In genomic region chr10:92161501-92161900, GRCm38 (mm10) we compare ENCODE assay signal across 9 mouse cellular contexts.
DNase-seq lines count a peak whose midpoint lies in the region; ATAC-seq and TF ChIP-seq lines count a peak whose summit lies in the region.
"Had no signal": no experiment of that assay in that cellular context is flagged by ENCODE, and none has a peak within 500 bp of the region (broad histone marks: within the 10 kb centered on the region; RNA-seq: fewer than 3 reads in every experiment).

No protein-coding gene starts in this region.

- H3K9ac ChIP-seq in heart, embryonic 12.5 days = no peak overlapping the region
- peak overlapping the region; percentile 79 for H3K9ac ChIP-seq in neural tube, embryonic 13.5 days
- H3K9ac ChIP-seq in stomach, postnatal 0 days (ENCODE audit: low read length) = no peak overlapping the region

- no peaks in the 10 kb centered on the region for H3K36me3 ChIP-seq in heart, embryonic 12.5 days
- no peaks in the 10 kb centered on the region for H3K36me3 ChIP-seq in limb, embryonic 10.5 days
- peaks cover 13% of the 10 kb centered on the region for H3K36me3 ChIP-seq in neural tube, embryonic 13.5 days
- no peaks in the 10 kb centered on the region for H3K36me3 ChIP-seq in stomach, postnatal 0 days (ENCODE audit: control insufficient read depth, insufficient read depth, low read length)

- intact Hi-C loops in heart, postnatal 36 days (cut with DNase I) = no loop called here
- intact Hi-C loops in gastrocnemius, adult 2 months (cut with DNase I) = no loop called here

- H3K27ac ChIP-seq in heart, embryonic 12.5 days (ENCODE audit: poor library complexity, severe bottlenecking) = no peak overlapping the region
- H3K27ac ChIP-seq in embryonic fibroblast, embryonic 13.5 days (ENCODE audit: insufficient read depth, low read length) = no peak overlapping the region
- no peak overlapping the region for H3K27ac ChIP-seq in limb, embryonic 10.5 days
- H3K27ac ChIP-seq in neural tube, embryonic 13.5 days (replicated peaks) = peak overlapping the region; percentile 83
- H3K27ac ChIP-seq in stomach, postnatal 0 days (replicated peaks) = no peak overlapping the region
- no peak overlapping the region for H3K27ac ChIP-seq in gastrocnemius, adult 2 months

- H3K9me3 ChIP-seq in heart, embryonic 12.5 days (replicated peaks) = no peaks in the 10 kb centered on the region
- H3K9me3 ChIP-seq in limb, embryonic 10.5 days (replicated peaks) = no peaks in the 10 kb centered on the region
- no peaks in the 10 kb centered on the region for H3K9me3 ChIP-seq in neural tube, embryonic 13.5 days
- no peaks in the 10 kb centered on the region for H3K9me3 ChIP-seq in stomach, postnatal 0 days (ENCODE audit: control insufficient read depth, low read length)

- H3K4me2 ChIP-seq in heart, embryonic 12.5 days = peak overlapping the region; percentile 34
- H3K4me2 ChIP-seq in neural tube, embryonic 13.5 days = peak overlapping the region; percentile 55
- no peak overlapping the region for H3K4me2 ChIP-seq in stomach, postnatal 0 days (replicated peaks; ENCODE audit: low read depth)

- 0 out of 2 replicates have a peak, but pooled peaks cover 7% of the 10 kb centered on the region for H3K4me1 ChIP-seq in heart, embryonic 12.5 days (replicated peaks)
- peaks cover 8% of the 10 kb centered on the region; the same call in 1 of the 2 replicates for H3K4me1 ChIP-seq in embryonic fibroblast, embryonic 13.5 days (ENCODE audit: control insufficient read depth, insufficient read depth, low read length)
- H3K4me1 ChIP-seq in limb, embryonic 10.5 days = peaks cover 14% of the 10 kb centered on the region
- H3K4me1 ChIP-seq in neural tube, embryonic 13.5 days (replicated peaks) = peaks cover 39% of the 10 kb centered on the region
- no peaks in the 10 kb centered on the region for H3K4me1 ChIP-seq in stomach, postnatal 0 days (replicated peaks; ENCODE audit: control insufficient read depth, insufficient read depth)

- TF ChIP-seq EP300 in stomach, postnatal 0 days (optimal IDR thresholded peaks at IDR 0.05) = no peak

- ATAC-seq in heart, embryonic 12.5 days (ENCODE audit: insufficient number of reproducible peaks, low FRiP score) = no peak
- no peak for ATAC-seq in neural tube, embryonic 13.5 days (ENCODE audit: low read depth)
- ATAC-seq in stomach, postnatal 0 days (ENCODE audit: low FRiP score, low TSS enrichment) = no peak

- H3K27me3 ChIP-seq in heart, embryonic 12.5 days (replicated peaks) = peaks cover 11% of the 10 kb centered on the region
- H3K27me3 ChIP-seq in limb, embryonic 10.5 days (ENCODE audit: low read depth, poor library complexity, severe bottlenecking) = peaks cover 39% of the 10 kb centered on the region
- no peaks in the 10 kb centered on the region for H3K27me3 ChIP-seq in neural tube, embryonic 13.5 days
- no peaks in the 10 kb centered on the region for H3K27me3 ChIP-seq in stomach, postnatal 0 days (ENCODE audit: control insufficient read depth, insufficient read depth, low read length)

- 21% methylated on average over 9 of the region's 9 CpGs for WGBS in heart, embryonic 12.5 days
- WGBS in limb, embryonic 10.5 days = 5% methylated on average over 9 of the region's 9 CpGs
- WGBS in neural tube, embryonic 13.5 days = 3% methylated on average over 9 of the region's 9 CpGs
- WGBS in stomach, postnatal 0 days = 20% methylated on average over 9 of the region's 9 CpGs

- no peak for TF ChIP-seq CTCF in embryonic fibroblast, embryonic 13.5 days (IDR thresholded peaks at IDR 0.05; ENCODE audit: borderline replicate concordance, insufficient read depth, low read length)
- no peak for TF ChIP-seq CTCF in stomach, postnatal 0 days (IDR thresholded peaks at IDR 0.05; ENCODE audit: low read depth)
- TF ChIP-seq CTCF in gastrocnemius, adult 2 months (IDR thresholded peaks at IDR 0.05) = no peak

- DNase-seq in heart, postnatal 36 days = no peak
- peak; percentile 30 for DNase-seq in limb, embryonic 10.5 days (ENCODE audit: low spot score)
- no peak for DNase-seq in stomach, postnatal 0 days (ENCODE audit: low spot score)
- no peak for DNase-seq in gastrocnemius, adult 2 months
- DNase-seq in adrenal gland, postnatal 14 days = no peak
- DNase-seq: lung, adult 18-20 months had no signal

- TF ChIP-seq POLR2A in embryonic fibroblast, embryonic 13.5 days (IDR thresholded peaks at IDR 0.05; ENCODE audit: low read depth, low read length) = no peak

- no peak overlapping the region for H3K4me3 ChIP-seq in heart, embryonic 12.5 days
- H3K4me3 ChIP-seq in embryonic fibroblast, embryonic 13.5 days (ENCODE audit: insufficient read depth, low read length) = peak overlapping the region; percentile 40
- H3K4me3 ChIP-seq in limb, embryonic 10.5 days = no peak overlapping the region
- peak overlapping the region; percentile 73 for H3K4me3 ChIP-seq in neural tube, embryonic 13.5 days
- H3K4me3 ChIP-seq in stomach, postnatal 0 days (ENCODE audit: low read depth, low read length) = no peak overlapping the region
- no peak overlapping the region for H3K4me3 ChIP-seq in gastrocnemius, adult 2 months

Comparison
In these comparisons a context has a peak if more than half of its experiments do, and no peak if none do; other contexts are left out.
1. H3K4me3 ChIP-seq: peak in embryonic fibroblast, embryonic 13.5 days (single experiment) and neural tube, embryonic 13.5 days (single experiment); none in heart, embryonic 12.5 days (single experiment), limb, embryonic 10.5 days (single experiment), stomach, postnatal 0 days (single experiment) and gastrocnemius, adult 2 months (single experiment).